Mouse (Mus musculus) E14TG2a.4 (cell line): ENCODE measurements around the gene Jam3.
A peak's percentile ranks its signal among the peaks of the same experiment; 100 is the strongest.

Experiments
- H3K27me3 ChIP-seq: 2 replicates; pipeline ENCODE4 v1.6.1; 2014; ENCODE audit warnings: low read length, control low read depth; ENCODE audit not compliant: insufficient read depth
- H3K36me3 ChIP-seq: 2 replicates; pipeline ENCODE4 v1.6.1; 2014; ENCODE audit warnings: low read length, control low read depth; ENCODE audit not compliant: insufficient read depth
- H3K4me1 ChIP-seq: replicated peaks from 2 replicates; pipeline ENCODE4 v1.6.1; 2014; ENCODE audit warnings: low read depth, low read length, control low read depth
- H3K4me3 ChIP-seq: replicated peaks from 2 replicates; pipeline ENCODE4 v1.5.1; 2014; ENCODE audit warnings: mild to moderate bottlenecking, low read length
- H3K9me3 ChIP-seq: 2 replicates; pipeline ENCODE4 v1.6.1; 2014; ENCODE audit warnings: low read length, control low read depth
- CTCF ChIP-seq: conservative IDR thresholded peaks from 2 replicates; pipeline ENCODE4 v1.5.1; 2014; ENCODE audit warnings: low read length
- NANOG ChIP-seq: IDR thresholded peaks from 2 replicates; pipeline ENCODE4 v1.6.1; 2014; ENCODE audit warnings: borderline replicate concordance, low read length, mixed read lengths
- POU5F1 ChIP-seq: IDR thresholded peaks from 2 replicates; pipeline ENCODE4 v1.6.1; 2014; ENCODE audit warnings: low read length, borderline replicate concordance

Gene Jam3

GRCm38 (mm10) chr9:27191501-27191981, 36.3 kb upstream of the Jam3 start:
- Histone ChIP-seq H3K9me3 (no peaks in the 10 kb centered on the region), H3K27me3 (peaks cover 10% of the 10 kb centered on the region), H3K36me3 (no peaks in the 10 kb centered on the region), H3K4me1 (peaks cover 32% of the 10 kb centered on the region), H3K4me3 (peak overlapping the region; percentile 62)
- TF ChIP-seq CTCF (no peak), POU5F1 (no peak), NANOG (no peak)

- TF ChIP-seq CTCF (no peak), POU5F1 (no peak), NANOG (no peak)
- no peak overlapping the region for H3K4me3 ChIP-seq
- no peaks in the 10 kb centered on the region for H3K36me3 ChIP-seq
- H3K9me3 ChIP-seq = no peaks in the 10 kb centered on the region
- peaks cover 32% of the 10 kb centered on the region for H3K4me1 ChIP-seq
- H3K27me3 ChIP-seq = peaks cover 15% of the 10 kb centered on the region
Observed at GRCm38 (mm10) chr9:27190461-27190860, 35.2 kb upstream of the Jam3 start.

GRCm38 (mm10) chr9:27189306-27189705, 34.1 kb upstream of the Jam3 start:
- peaks cover 15% of the 10 kb centered on the region for H3K27me3 ChIP-seq
- no peaks in the 10 kb centered on the region for H3K9me3 ChIP-seq
- no peak overlapping the region for H3K4me3 ChIP-seq
- no peaks in the 10 kb centered on the region for H3K36me3 ChIP-seq
- TF ChIP-seq CTCF (no peak), POU5F1 (no peak), NANOG (no peak)
- H3K4me1 ChIP-seq = peaks cover 32% of the 10 kb centered on the region

- no peak overlapping the region for H3K4me3 ChIP-seq
- no peaks in the 10 kb centered on the region for H3K36me3 ChIP-seq
- peaks cover 32% of the 10 kb centered on the region for H3K4me1 ChIP-seq
- no peak for TF ChIP-seq CTCF
- no peak for TF ChIP-seq NANOG
- TF ChIP-seq POU5F1 = no peak
- no peaks in the 10 kb centered on the region for H3K9me3 ChIP-seq
- H3K27me3 ChIP-seq = peaks cover 15% of the 10 kb centered on the region
Observed at GRCm38 (mm10) chr9:27188677-27189241, 33.5 kb upstream of the Jam3 start.

DNA sequence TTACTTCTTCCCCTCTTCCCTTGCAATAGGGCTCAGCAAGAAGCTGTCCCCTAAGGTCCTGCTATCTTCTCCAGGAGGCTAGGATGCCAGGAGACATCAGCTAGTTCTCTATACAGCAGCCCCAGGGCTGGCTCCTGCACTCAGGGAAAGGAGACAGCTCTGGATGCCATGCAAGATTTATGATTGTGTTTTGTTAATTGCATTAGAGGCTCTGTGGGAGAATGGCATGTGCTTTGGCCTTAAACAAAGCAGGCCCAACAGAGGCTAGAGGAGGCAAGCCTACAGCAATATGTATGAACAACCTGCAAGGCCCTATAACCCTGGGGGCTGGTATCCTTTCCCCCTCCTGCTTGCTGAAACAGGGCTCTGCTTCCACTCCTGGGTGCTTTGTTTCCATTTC, 30.6 kb upstream of the Jam3 start:
- TF ChIP-seq NANOG (no peak), POU5F1 (no peak), CTCF (no peak)
- no peaks in the 10 kb centered on the region for H3K36me3 ChIP-seq
- no peak overlapping the region for H3K4me3 ChIP-seq
- peaks cover 16% of the 10 kb centered on the region; the same call in 1 of the 2 replicates for H3K27me3 ChIP-seq
- no peaks in the 10 kb centered on the region for H3K9me3 ChIP-seq
- peaks cover 9% of the 10 kb centered on the region; the same call in 1 of the 2 replicates for H3K4me1 ChIP-seq

- Histone ChIP-seq H3K4me1 (no peaks in the 10 kb centered on the region), H3K27me3 (peaks cover 18% of the 10 kb centered on the region)
- no peak for TF ChIP-seq POU5F1
- no peak for TF ChIP-seq NANOG
- no peak for TF ChIP-seq CTCF
Observed at GRCm38 (mm10) chr9:27182087-27182486, 26.9 kb upstream of the Jam3 start.

GRCm38 (mm10) chr9:27180492-27180891, 25.3 kb upstream of the Jam3 start:
- Histone ChIP-seq H3K9me3 (no peaks in the 10 kb centered on the region), H3K27me3 (peaks cover 17% of the 10 kb centered on the region), H3K4me3 (no peak overlapping the region), H3K36me3 (no peaks in the 10 kb centered on the region), H3K4me1 (peaks cover 6% of the 10 kb centered on the region)
- TF ChIP-seq CTCF = no peak
- TF ChIP-seq POU5F1 = no peak
- no peak for TF ChIP-seq NANOG

More at GRCm38 (mm10) chr9:27182087-27182486, 26.9 kb upstream of the Jam3 start:
- Histone ChIP-seq H3K9me3 (no peaks in the 10 kb centered on the region), H3K4me3 (no peak overlapping the region), H3K36me3 (no peaks in the 10 kb centered on the region)

GRCm38 (mm10) chr9:27178935-27179334, 23.7 kb upstream of the Jam3 start:
- Histone ChIP-seq H3K9me3 (no peaks in the 10 kb centered on the region), H3K27me3 (peaks cover 17% of the 10 kb centered on the region), H3K4me1 (peaks cover 13% of the 10 kb centered on the region), H3K36me3 (no peaks in the 10 kb centered on the region), H3K4me3 (no peak overlapping the region)
- TF ChIP-seq POU5F1 (no peak), CTCF (no peak), NANOG (no peak)

- peaks cover 11% of the 10 kb centered on the region for H3K27me3 ChIP-seq
- H3K4me3 ChIP-seq = no peak overlapping the region
Observed at GRCm38 (mm10) chr9:27176154-27176553, 20.9 kb upstream of the Jam3 start.

More at GRCm38 (mm10) chr9:27176154-27176553, 20.9 kb upstream of the Jam3 start:
- no peak for TF ChIP-seq POU5F1
- peak; percentile 64 for TF ChIP-seq CTCF
- no peak for TF ChIP-seq NANOG
- Histone ChIP-seq H3K4me1 (peaks cover 13% of the 10 kb centered on the region), H3K36me3 (no peaks in the 10 kb centered on the region), H3K9me3 (no peaks in the 10 kb centered on the region)
